Mouse (Mus musculus) spleen, adult 2 months (tissue): Measurements from ENCODE around the gene R3hdml. TPM values are rescaled to one million over a fixed set of nuclear protein-coding genes. Genes with fewer than 3 reads are reported as not detected.

Experiments
- DNase-seq, 2 experiments: peaks; one replicate each; pipeline versions ENCODE4 v3.0.0 to v3.0.0-alpha.2; 2012 to 2021; ENCODE audit warnings: low spot score in 2 of 2, low read depth in 1 of 2
- H3K27ac ChIP-seq: fragments of 200-500 bp; 2 replicates; pipeline ENCODE4 v1.5.1; 2012; ENCODE audit warnings: low read length, inconsistent platforms; ENCODE audit not compliant: insufficient read depth
- H3K27me3 ChIP-seq: fragments of 200-500 bp; 2 replicates; pipeline ENCODE4 v1.6.1; 2012; ENCODE audit warnings: mild to moderate bottlenecking, moderate library complexity, low read length, inconsistent platforms; ENCODE audit not compliant: control insufficient read depth, insufficient read depth
- H3K36me3 ChIP-seq: fragments of 200-500 bp; 2 replicates; pipeline ENCODE4 v1.6.1; 2012; ENCODE audit warnings: mild to moderate bottlenecking, low read length, inconsistent platforms; ENCODE audit not compliant: control insufficient read depth, insufficient read depth
- H3K4me1 ChIP-seq: fragments of 200-500 bp; 2 replicates; pipeline ENCODE4 v1.6.1; 2011; ENCODE audit warnings: inconsistent platforms; ENCODE audit not compliant: control insufficient read depth, insufficient read depth, insufficient read length
- H3K4me3 ChIP-seq: fragments of 200-500 bp; 2 replicates; pipeline ENCODE4 v1.5.1; 2011; ENCODE audit warnings: mild to moderate bottlenecking, inconsistent platforms; ENCODE audit not compliant: insufficient read depth, insufficient read length; ENCODE audit errors: extremely low read depth
- CTCF ChIP-seq: fragments of 200-500 bp; IDR thresholded peaks from 2 replicates; pipeline ENCODE4 v1.5.1; 2011; ENCODE audit warnings: mild to moderate bottlenecking, inconsistent platforms; ENCODE audit not compliant: insufficient read depth, insufficient read length, insufficient replicate concordance; ENCODE audit errors: extremely low read depth
- POLR2A ChIP-seq: fragments of 200-500 bp; IDR thresholded peaks from 2 replicates; pipeline ENCODE4 v1.6.1; 2011; ENCODE audit warnings: low read depth, low read length, inconsistent platforms
- WGBS: fragments of 180-500 bp; shearing (Covaris S2); methylation state at CpG from one replicate; pipeline ENCODE4 v1.1.7; 2018; 5-methylcytosine and 5-hydroxymethylcytosine counted together
- polyA plus RNA-seq: library from polyadenylated mRNA; depleted of rRNA; stranded (reverse); fragments of >200 nt; gene quantifications from 2 replicates; pipeline ENCODE4 v1.2.3, GENCODE M21; 2012

The R3hdml gene
- polyA plus RNA-seq, 1 experiment, result not detected

DNA sequence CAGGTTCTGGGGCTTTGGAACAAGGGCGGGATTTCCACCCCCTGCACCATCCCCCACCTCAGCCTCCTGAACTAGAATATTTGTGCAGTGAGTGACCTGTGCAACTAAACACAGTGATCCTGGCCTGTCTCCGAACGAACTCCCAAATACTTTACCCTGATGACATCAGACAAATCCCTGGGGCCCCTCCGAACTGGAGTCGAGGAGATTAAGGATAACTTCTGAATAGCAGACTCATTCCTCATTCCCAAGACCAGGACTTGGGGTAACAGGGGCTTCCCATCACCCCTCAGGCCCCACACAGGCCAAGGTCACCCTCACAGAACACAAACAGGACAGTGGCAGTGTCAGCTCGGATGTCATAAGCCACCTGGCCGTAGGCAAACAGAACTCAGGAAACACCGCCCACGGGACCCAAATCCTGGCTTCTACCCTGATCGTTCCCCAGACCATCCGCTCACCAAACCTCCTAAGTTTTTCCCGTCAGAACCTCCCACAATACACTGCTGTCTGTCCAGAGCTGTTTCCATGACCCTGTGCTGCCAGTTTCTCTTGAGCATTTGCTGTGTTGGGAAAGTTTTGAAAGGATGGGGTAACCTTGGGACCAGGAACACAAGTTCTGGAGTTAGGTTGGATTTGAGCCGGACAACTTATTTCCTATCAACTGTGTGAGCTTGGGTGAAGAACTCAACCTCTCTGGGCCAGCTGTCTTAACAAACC lies 47.4 kb downstream of the R3hdml start:
- H3K27me3 ChIP-seq, result no peaks in the 10 kb centered on the region
- 84% methylated on average over 13 of the region's 13 CpGs for WGBS
- H3K27ac ChIP-seq, result no peak overlapping the region

DNA sequence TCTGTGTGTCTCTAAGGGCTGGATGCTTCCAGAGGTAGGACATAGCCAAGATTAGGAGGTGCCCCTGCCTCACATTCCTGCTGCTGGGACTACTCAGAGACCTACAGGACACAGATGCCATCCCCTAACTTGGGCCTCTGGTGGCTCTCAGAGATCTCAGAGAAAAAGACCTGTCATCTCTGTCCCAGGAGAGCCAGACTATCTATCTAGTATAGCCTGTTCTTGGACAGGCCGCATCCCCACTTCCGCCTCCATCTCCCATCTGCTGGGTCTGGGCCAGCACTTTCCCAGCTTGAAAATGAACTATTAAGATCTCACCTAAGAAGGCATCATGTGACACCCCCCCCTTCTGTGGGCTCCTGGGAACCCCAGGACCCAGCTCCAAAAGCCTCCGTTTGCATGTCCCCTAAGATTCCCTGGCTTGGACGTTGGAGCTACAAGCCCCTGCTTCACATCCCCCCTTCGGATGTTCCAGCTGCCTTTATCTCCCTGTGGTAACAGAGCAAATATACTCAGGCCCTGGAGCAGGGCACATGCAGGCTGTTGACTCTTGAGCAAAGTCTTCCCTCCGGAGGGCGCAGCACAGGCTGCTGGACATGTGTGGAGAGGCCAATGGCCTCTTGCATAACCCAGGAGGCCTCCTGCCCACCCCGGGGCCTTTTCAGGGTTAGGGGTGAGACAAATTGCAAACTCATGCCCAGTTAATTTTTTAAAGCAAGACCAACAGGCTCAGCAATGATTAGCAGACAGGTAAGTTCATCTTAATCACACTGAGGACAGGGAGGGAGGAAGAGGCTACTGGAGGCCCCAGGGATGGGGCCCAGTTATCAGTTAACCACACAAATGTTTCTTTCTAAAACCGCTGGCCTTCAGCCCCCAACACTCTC lies 48.4 kb downstream of the R3hdml start:
- DNase-seq, result no peak
- no peaks in the 10 kb centered on the region for H3K4me1 ChIP-seq
- H3K27ac ChIP-seq, result no peak overlapping the region
- 80% methylated on average over 9 of the region's 9 CpGs for WGBS
- TF ChIP-seq POLR2A (no peak), CTCF (no peak)
- no peaks in the 10 kb centered on the region for H3K36me3 ChIP-seq
- H3K4me3 ChIP-seq, result no peak overlapping the region
- H3K27me3 ChIP-seq, result no peaks in the 10 kb centered on the region

More for the DNA sequence above, 47.4 kb downstream of the R3hdml start:
- no peaks in the 10 kb centered on the region for H3K4me1 ChIP-seq
- no peak for DNase-seq
- TF ChIP-seq POLR2A (no peak), CTCF (no peak)
- H3K4me3 ChIP-seq, result no peak overlapping the region
- no peaks in the 10 kb centered on the region for H3K36me3 ChIP-seq

DNA sequence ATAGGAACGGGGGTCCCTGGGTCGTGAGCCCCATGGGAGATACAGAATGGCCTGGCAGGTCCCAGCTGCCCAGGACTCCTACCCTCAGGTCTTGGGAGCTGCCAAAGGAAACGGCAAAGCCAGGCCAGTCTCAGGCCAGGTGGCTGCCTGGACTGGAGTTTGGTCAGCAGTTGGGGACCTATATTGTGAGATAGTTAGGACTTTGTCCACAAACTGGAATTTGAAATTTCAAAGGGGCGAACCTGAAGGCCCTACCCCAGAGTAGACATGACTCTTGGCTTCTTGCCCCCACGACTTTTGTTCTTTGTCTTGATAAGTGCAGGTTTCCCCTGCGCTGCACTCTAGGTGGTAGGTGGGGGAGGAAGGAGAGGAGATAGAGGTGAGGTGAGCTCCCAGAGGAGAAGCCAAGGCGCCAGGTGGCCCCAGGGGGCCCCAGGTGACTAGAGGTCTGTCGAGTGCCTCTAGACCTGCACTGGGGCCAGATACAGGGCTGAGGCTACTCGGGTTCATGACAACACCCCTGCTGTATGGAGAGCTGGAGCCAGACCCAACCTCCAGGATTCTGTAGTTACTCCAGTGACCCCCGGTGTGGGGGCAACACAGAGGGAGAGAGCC lies 49.6 kb downstream of the R3hdml start:
- H3K4me3 ChIP-seq, result no peak overlapping the region
- no peak for DNase-seq
- H3K36me3 ChIP-seq, result no peaks in the 10 kb centered on the region
- no peak overlapping the region for H3K27ac ChIP-seq
- TF ChIP-seq POLR2A (no peak), CTCF (no peak)
- no peaks in the 10 kb centered on the region for H3K4me1 ChIP-seq
- H3K27me3 ChIP-seq, result no peaks in the 10 kb centered on the region
- 75% methylated on average over 10 of the region's 10 CpGs for WGBS

DNA sequence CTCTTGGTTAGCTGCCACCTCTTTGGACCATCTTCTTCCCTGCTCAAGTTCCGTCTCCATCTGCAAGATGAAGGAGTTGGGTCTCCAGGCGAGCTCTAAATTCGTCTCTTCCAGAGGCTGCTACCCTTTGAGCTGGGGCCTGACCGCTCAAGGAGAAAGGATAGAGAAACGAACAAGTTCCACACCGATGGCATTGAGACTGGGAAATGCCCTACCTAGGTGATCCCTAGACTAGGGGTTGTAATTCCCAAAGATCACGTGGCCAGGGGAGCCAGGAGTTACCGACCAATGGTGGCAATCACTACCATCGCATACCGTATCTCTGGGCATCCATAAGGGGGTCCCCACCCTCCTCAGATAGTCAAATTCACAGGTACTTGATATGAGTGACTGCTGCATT lies 50.6 kb downstream of the R3hdml start:
- Histone ChIP-seq H3K27ac (no peak overlapping the region), H3K36me3 (no peaks in the 10 kb centered on the region), H3K27me3 (no peaks in the 10 kb centered on the region), H3K4me3 (no peak overlapping the region), H3K4me1 (no peaks in the 10 kb centered on the region)
- TF ChIP-seq POLR2A, result no peak
- no peak for TF ChIP-seq CTCF
- DNase-seq, result no peak
- WGBS, result 87% methylated on average over 10 of the region's 10 CpGs

DNA sequence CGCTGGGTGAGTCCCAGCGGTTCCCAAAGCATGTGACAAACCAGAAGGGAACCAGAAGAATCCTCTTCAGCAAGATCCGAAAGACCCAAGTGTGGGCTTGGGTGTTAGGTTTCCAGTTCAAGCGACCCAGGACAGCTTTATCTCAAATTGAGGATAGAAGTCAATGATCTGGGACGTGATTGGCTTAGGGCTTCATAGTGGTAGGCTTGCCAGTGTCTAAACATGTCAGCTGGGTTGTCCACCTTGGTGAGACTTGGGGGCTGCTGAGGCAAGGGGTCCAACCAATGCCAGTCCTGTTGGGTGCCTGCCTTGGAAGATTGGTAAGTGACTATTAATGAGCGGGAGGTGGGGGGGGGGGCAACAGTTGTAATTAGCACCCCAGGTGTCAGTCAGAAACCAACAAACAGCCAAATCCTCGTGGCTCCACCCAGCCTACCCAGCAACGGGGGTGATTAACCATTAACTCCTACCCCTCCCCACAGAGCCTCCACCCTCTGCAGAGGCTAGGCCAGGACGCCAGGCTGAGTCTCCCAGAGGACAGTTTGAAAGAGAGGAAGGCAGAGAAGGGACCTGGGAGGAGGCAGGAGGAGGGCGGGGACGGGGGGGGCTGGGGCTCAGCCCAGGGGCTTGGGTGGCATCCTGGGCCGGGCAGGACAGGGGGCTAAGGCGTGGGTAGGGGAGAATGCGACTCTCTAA lies 54.7 kb downstream of the R3hdml start:
- no peak for DNase-seq
- no peak for TF ChIP-seq POLR2A
- TF ChIP-seq CTCF, result no peak
- Histone ChIP-seq H3K27me3 (no peaks in the 10 kb centered on the region), H3K4me3 (no peak overlapping the region), H3K4me1 (no peaks in the 10 kb centered on the region), H3K36me3 (no peaks in the 10 kb centered on the region), H3K27ac (no peak overlapping the region)
- WGBS, result 88% methylated on average over 14 of the region's 14 CpGs

DNA sequence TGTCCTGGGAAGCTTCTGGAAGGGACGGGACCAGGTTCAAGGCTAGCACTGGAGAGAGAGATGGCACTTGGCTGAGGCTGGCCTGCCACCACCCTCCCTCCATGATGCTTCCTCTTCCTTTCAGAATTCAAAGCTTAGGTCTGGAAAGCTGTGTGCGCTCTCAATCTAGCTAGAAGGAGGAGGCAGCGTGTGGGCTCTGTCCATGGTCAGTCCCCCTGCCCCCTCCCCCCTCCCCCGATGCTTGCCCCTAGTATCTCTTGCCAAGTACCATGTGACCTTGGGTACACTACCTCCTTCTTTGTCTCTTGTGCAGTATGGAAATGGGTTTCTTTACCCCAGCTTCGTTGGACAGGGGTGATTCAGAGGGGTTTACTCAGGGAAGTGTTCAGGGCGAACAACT lies 56.7 kb downstream of the R3hdml start:
- Histone ChIP-seq H3K4me1 (no peaks in the 10 kb centered on the region), H3K36me3 (no peaks in the 10 kb centered on the region), H3K27me3 (no peaks in the 10 kb centered on the region), H3K4me3 (no peak overlapping the region), H3K27ac (no peak overlapping the region)
- TF ChIP-seq POLR2A (no peak), CTCF (no peak)
- DNase-seq, result no peak
- WGBS, result 77% methylated on average over 6 of the region's 6 CpGs
